Mouse (Mus musculus): ENCODE measurements around the gene Tspan14. TPM values are rescaled to one million over a fixed set of nuclear protein-coding genes. Genes with fewer than 3 reads are reported as not detected.

The Tspan14 gene
- polyA plus RNA-seq, 1 experiment from 2014 or later, result 88.2 TPM

DNA sequence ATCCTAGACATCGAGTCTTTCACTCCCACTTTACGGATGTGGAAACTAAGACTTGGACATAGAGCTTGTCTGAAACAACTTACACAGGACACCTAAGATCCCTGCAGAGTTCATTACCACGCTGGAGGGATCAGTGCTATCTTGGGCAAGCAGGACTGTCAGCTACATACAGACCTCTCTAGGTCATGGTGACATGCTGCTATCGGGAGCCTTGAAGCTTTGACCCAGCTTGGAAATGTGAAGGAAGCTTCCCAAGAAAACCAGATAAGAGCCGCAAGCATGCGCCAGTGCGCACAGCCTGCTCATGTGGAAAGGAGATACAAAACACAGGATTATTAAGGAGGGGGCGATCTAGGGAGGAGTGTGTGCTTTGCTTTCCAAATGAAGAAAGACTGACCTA is 50.8 kb downstream of the Tspan14 start:
- no peak overlapping the region for H3K27ac ChIP-seq (ENCODE audit: low read length)
- no peak for ATAC-seq (ENCODE audit: insufficient number of reproducible peaks, insufficient read depth, low FRiP score, low read depth)
- H3K9me3 ChIP-seq (ENCODE audit: control insufficient read depth, low read depth, low read length), result no peaks in the 10 kb centered on the region
- H3K27me3 ChIP-seq (ENCODE audit: control insufficient read depth, insufficient read depth, low read length), result no peaks in the 10 kb centered on the region
- H3K4me2 ChIP-seq (replicated peaks; ENCODE audit: low read depth, low read length), result no peak overlapping the region
- H3K4me3 ChIP-seq (ENCODE audit: low read depth, low read length), result no peak overlapping the region
- H3K36me3 ChIP-seq (ENCODE audit: control insufficient read depth, insufficient read depth, low read length), result peaks cover 23% of the 10 kb centered on the region
- 80% methylated on average over 8 of the region's 8 CpGs for WGBS
- H3K4me1 ChIP-seq (ENCODE audit: control insufficient read depth, insufficient read depth, low read length), result no peaks in the 10 kb centered on the region
- H3K9ac ChIP-seq (replicated peaks; ENCODE audit: low read depth, low read length), result no peak overlapping the region

DNA sequence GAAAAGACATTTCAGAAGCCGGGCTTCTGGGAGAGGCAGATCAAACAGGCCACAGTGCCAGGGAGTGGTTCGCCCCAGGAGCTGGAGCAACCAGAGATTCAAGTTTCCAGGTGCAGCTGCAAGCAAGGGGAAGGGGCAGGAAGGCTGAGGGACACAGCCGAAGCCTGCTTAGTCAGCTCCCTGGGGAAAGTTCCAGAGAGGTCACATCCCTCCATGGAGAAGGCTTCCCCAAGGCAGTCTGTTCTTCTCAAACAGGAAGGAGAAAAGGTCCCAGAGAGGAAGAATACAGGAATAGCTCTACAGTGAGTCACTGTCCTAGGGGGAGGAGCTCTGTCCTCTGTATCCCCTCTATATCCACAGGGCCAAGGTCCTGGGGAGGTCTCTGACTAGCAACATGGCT is 51.9 kb downstream of the Tspan14 start:
- ATAC-seq (ENCODE audit: insufficient number of reproducible peaks, insufficient read depth, low FRiP score, low read depth), result peak; percentile 47; the same call in 1 of the 2 replicates
- Histone ChIP-seq H3K4me3 (ENCODE audit: low read depth, low read length) (no peak overlapping the region), H3K27me3 (ENCODE audit: control insufficient read depth, insufficient read depth, low read length) (no peaks in the 10 kb centered on the region), H3K4me2 (replicated peaks; ENCODE audit: low read depth, low read length) (no peak overlapping the region), H3K9me3 (ENCODE audit: control insufficient read depth, low read depth, low read length) (no peaks in the 10 kb centered on the region), H3K4me1 (ENCODE audit: control insufficient read depth, insufficient read depth, low read length) (no peaks in the 10 kb centered on the region), H3K36me3 (ENCODE audit: control insufficient read depth, insufficient read depth, low read length) (peaks cover 35% of the 10 kb centered on the region), H3K27ac (ENCODE audit: low read length) (peak overlapping the region; percentile 74; the same call in 1 of the 2 replicates), H3K9ac (replicated peaks; ENCODE audit: low read depth, low read length) (no peak overlapping the region)
- 67% methylated on average over 3 of the region's 3 CpGs for WGBS

- Histone ChIP-seq H3K4me1 (ENCODE audit: control insufficient read depth, insufficient read depth, low read length) (no peaks in the 10 kb centered on the region), H3K36me3 (ENCODE audit: control insufficient read depth, insufficient read depth, low read length) (peaks cover 45% of the 10 kb centered on the region), H3K27me3 (ENCODE audit: control insufficient read depth, insufficient read depth, low read length) (no peaks in the 10 kb centered on the region)
Measured at GRCm38 (mm10) chr14:40913709-40914108, 52.9 kb downstream of the Tspan14 start.

GRCm38 (mm10) chr14:40911529-40911928 is 55.1 kb downstream of the Tspan14 start:
- Histone ChIP-seq H3K9ac (replicated peaks; ENCODE audit: low read depth, low read length) (no peak overlapping the region), H3K4me3 (ENCODE audit: low read depth, low read length) (no peak overlapping the region), H3K36me3 (ENCODE audit: control insufficient read depth, insufficient read depth, low read length) (peaks cover 55% of the 10 kb centered on the region), H3K27ac (ENCODE audit: low read length) (no peak overlapping the region), H3K4me2 (replicated peaks; ENCODE audit: low read depth, low read length) (no peak overlapping the region), H3K9me3 (ENCODE audit: control insufficient read depth, low read depth, low read length) (no peaks in the 10 kb centered on the region), H3K27me3 (ENCODE audit: control insufficient read depth, insufficient read depth, low read length) (no peaks in the 10 kb centered on the region), H3K4me1 (ENCODE audit: control insufficient read depth, insufficient read depth, low read length) (no peaks in the 10 kb centered on the region)
- ATAC-seq (ENCODE audit: insufficient number of reproducible peaks, insufficient read depth, low FRiP score, low read depth), result no peak

More at GRCm38 (mm10) chr14:40913709-40914108, 52.9 kb downstream of the Tspan14 start:
- Histone ChIP-seq H3K9ac (replicated peaks; ENCODE audit: low read depth, low read length) (no peak overlapping the region), H3K4me3 (ENCODE audit: low read depth, low read length) (no peak overlapping the region), H3K9me3 (ENCODE audit: control insufficient read depth, low read depth, low read length) (no peaks in the 10 kb centered on the region), H3K27ac (ENCODE audit: low read length) (no peak overlapping the region; the same call in 1 of the 2 replicates), H3K4me2 (replicated peaks; ENCODE audit: low read depth, low read length) (no peak overlapping the region)
- no peak for ATAC-seq (ENCODE audit: insufficient number of reproducible peaks, insufficient read depth, low FRiP score, low read depth)
- 69% methylated on average over 6 of the region's 6 CpGs for WGBS

- no peak overlapping the region for H3K9ac ChIP-seq (replicated peaks; ENCODE audit: low read depth, low read length)
- no peaks in the 10 kb centered on the region for H3K9me3 ChIP-seq (ENCODE audit: control insufficient read depth, low read depth, low read length)
- 0 out of 2 replicates have a peak, but pooled peaks cover under 1% of the 10 kb centered on the region for H3K4me1 ChIP-seq (ENCODE audit: control insufficient read depth, insufficient read depth, low read length)
- H3K27me3 ChIP-seq (ENCODE audit: control insufficient read depth, insufficient read depth, low read length), result no peaks in the 10 kb centered on the region
- no peak overlapping the region for H3K4me2 ChIP-seq (replicated peaks; ENCODE audit: low read depth, low read length)
- no peak for ATAC-seq (ENCODE audit: insufficient number of reproducible peaks, insufficient read depth, low FRiP score, low read depth)
- H3K27ac ChIP-seq (ENCODE audit: low read length), result no peak overlapping the region
- peaks cover 55% of the 10 kb centered on the region for H3K36me3 ChIP-seq (ENCODE audit: control insufficient read depth, insufficient read depth, low read length)
- 94% methylated on average over 9 of the region's 9 CpGs for WGBS
- H3K4me3 ChIP-seq (ENCODE audit: low read depth, low read length), result no peak overlapping the region
Measured at GRCm38 (mm10) chr14:40908763-40909162, 57.8 kb downstream of the Tspan14 start.

DNA sequence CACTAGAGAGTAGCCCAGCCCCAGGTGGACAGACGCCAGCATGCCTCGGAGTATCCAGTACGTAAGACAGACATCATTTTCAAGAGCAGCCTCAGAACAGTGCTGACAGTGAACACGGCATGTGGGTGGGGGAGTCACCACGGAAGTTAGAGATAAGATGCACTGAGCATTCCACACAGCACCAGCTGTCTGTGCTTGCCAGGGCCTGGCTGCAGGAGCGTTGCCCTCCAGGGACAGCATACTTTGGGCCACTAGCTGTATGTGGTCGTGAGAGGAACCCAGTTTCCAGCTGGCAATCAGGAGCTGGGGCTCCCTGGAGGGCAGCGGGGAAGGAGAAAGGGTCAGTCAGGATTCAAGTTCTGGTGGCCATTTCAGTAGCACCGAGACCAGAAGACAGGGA is 59.8 kb downstream of the Tspan14 start:
- Histone ChIP-seq H3K4me3 (ENCODE audit: low read depth, low read length) (no peak overlapping the region), H3K9ac (replicated peaks; ENCODE audit: low read depth, low read length) (no peak overlapping the region), H3K9me3 (ENCODE audit: control insufficient read depth, low read depth, low read length) (no peaks in the 10 kb centered on the region), H3K36me3 (ENCODE audit: control insufficient read depth, insufficient read depth, low read length) (peaks cover 45% of the 10 kb centered on the region), H3K27me3 (ENCODE audit: control insufficient read depth, insufficient read depth, low read length) (no peaks in the 10 kb centered on the region), H3K27ac (ENCODE audit: low read length) (no peak overlapping the region), H3K4me2 (replicated peaks; ENCODE audit: low read depth, low read length) (no peak overlapping the region), H3K4me1 (ENCODE audit: control insufficient read depth, insufficient read depth, low read length) (0 out of 2 replicates have a peak, but pooled peaks cover 4% of the 10 kb centered on the region)
- ATAC-seq (ENCODE audit: insufficient number of reproducible peaks, insufficient read depth, low FRiP score, low read depth), result no peak
- WGBS, result 73% methylated on average over 9 of the region's 9 CpGs

DNA sequence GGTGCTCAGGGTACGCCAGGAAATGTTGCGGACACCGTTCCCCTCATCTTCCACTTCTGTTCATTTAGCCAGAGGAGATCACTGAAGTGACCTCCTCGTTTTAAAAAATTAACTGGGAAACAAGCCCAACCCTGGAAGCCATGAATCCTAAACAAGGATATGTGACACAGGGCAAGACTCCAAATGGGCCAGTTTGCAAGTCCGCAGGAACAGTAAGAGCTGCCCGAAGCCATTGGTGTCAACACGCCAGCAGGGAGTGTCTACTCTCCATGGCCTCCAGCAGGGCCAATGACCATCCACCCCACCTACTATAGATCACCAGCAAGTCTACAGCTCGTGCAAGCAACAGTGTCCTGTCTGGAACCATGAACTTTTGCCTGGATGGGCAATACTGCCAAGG is 60.8 kb downstream of the Tspan14 start:
- Histone ChIP-seq H3K4me3 (ENCODE audit: low read depth, low read length) (no peak overlapping the region), H3K27ac (ENCODE audit: low read length) (no peak overlapping the region; the same call in 1 of the 2 replicates), H3K9ac (replicated peaks; ENCODE audit: low read depth, low read length) (no peak overlapping the region), H3K4me2 (replicated peaks; ENCODE audit: low read depth, low read length) (no peak overlapping the region), H3K4me1 (ENCODE audit: control insufficient read depth, insufficient read depth, low read length) (0 out of 2 replicates have a peak, but pooled peaks cover 4% of the 10 kb centered on the region), H3K27me3 (ENCODE audit: control insufficient read depth, insufficient read depth, low read length) (no peaks in the 10 kb centered on the region), H3K36me3 (ENCODE audit: control insufficient read depth, insufficient read depth, low read length) (peaks cover 42% of the 10 kb centered on the region), H3K9me3 (ENCODE audit: control insufficient read depth, low read depth, low read length) (no peaks in the 10 kb centered on the region)
- 93% methylated on average over 8 of the region's 8 CpGs for WGBS
- ATAC-seq (ENCODE audit: insufficient number of reproducible peaks, insufficient read depth, low FRiP score, low read depth), result no peak

DNA sequence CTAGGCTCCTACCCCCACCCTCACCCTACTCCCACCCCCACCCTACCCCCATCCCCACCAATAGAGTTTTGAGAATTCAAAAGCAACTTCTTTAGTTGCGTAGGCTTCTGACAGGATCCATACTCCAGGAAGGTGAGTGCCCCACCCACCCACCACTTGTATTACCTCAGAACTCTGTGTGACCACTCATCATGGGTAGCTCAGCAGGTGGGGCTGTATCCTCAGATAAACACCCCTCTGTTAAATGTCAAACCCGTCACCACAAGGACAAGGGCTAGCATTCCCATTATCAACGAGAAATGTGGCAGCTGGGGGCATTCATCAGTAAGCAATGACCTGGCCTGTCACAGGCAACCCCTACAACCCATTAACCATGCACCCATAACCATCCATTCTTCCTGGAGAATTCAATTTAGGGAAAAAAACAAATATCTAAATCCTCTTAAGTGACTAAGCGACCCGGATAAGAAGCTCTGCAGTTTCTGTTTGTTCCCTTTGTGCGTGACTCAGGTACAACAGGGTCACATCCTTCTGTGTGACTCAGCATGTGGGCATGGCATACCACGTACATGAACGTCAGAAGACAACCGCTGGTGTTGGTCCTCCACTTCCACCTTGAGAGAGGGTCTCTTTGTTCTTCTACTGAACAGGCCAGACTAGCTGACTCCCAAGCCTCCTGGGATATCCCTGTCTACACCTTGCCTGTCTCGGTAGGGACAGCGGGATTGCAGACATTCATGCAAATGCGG is 64.1 kb downstream of the Tspan14 start:
- 57% methylated on average over 12 of the region's 12 CpGs for WGBS
- Histone ChIP-seq H3K36me3 (ENCODE audit: control insufficient read depth, insufficient read depth, low read length) (peaks cover 11% of the 10 kb centered on the region), H3K4me2 (replicated peaks; ENCODE audit: low read depth, low read length) (no peak overlapping the region), H3K4me1 (ENCODE audit: control insufficient read depth, insufficient read depth, low read length) (0 out of 2 replicates have a peak, but pooled peaks cover 4% of the 10 kb centered on the region), H3K9me3 (ENCODE audit: control insufficient read depth, low read depth, low read length) (no peaks in the 10 kb centered on the region), H3K27me3 (ENCODE audit: control insufficient read depth, insufficient read depth, low read length) (no peaks in the 10 kb centered on the region), H3K27ac (ENCODE audit: low read length) (peak overlapping the region; percentile 58; the same call in 1 of the 2 replicates), H3K9ac (replicated peaks; ENCODE audit: low read depth, low read length) (no peak overlapping the region), H3K4me3 (ENCODE audit: low read depth, low read length) (no peak overlapping the region)
- ATAC-seq (ENCODE audit: insufficient number of reproducible peaks, insufficient read depth, low FRiP score, low read depth), result peak; percentile 26; the same call in 1 of the 2 replicates
